Mouse (Mus musculus): ENCODE results near the gene Trim39. TPM values are rescaled to one million over a fixed set of nuclear protein-coding genes. Genes with fewer than 3 reads are reported as not detected.
"Not testable (repeated sequence)": the region's sequence is repeated elsewhere in the genome, so short reads cannot be mapped to it uniquely, and the experiment has no call there.

Gene Trim39
- polyA plus RNA-seq (2016; fragmentation: Nextera tagmentation; extraction: Ambion mirVana): 20.5 and 23.9 TPM in 2 replicates

DNA sequence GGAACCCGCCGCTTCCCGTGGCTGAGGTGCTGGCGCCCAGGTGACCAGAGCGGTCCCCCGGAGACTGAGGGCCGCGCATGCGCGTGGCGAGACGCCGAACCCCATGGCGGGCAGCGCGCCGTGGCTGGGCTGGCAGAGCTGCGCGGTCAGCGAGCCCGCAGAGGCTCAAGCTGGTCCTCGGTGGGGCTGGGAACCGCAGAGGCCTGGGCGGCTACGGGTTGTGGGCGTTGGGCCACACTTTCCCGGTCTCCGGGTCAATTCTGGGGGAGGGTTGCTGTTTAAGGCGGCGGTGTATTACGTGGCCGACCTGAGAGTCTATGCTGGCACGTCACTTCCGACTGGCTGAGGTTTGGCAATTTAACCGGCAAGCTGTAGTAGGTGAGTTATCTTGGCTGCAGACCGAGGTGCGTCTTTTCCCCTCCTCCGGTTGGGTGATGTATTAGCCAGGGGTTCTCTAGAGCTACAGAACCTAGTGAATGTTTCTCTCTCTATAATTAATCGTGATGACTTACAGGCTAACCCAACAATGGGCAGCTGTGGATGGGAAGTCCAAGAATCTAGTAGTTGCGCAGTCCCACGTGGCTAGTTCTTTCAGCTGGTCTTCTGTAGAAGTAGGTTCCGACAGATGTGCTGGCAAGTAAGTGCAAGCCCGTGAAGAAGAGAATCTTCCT, at the start of gene Trim39:
Gene Trim39, minus strand, starts transcription at position 662 of the 671 bp plus-strand sequence.
- no peaks in the 10 kb centered on the region for H3K9me3 ChIP-seq
- WGBS: 2% methylated on average over 43 of the region's 43 CpGs
- no peaks in the 10 kb centered on the region for H3K27me3 ChIP-seq (ENCODE audit: poor library complexity, severe bottlenecking)
- H3K36me3 ChIP-seq (replicated peaks): peaks cover 63% of the 10 kb centered on the region
- peak; percentile 83 for DNase-seq (ENCODE audit: extremely low spot score, low spot score)
- peak within 1 kb of the TSS; percentile 99 for H3K27ac ChIP-seq
- H3K4me1 ChIP-seq: peaks cover 32% of the 10 kb centered on the region
- peak within 1 kb of the TSS; percentile 85 for H3K4me3 ChIP-seq

GRCm38 (mm10) chr17:36315689-36316253, 43.7 kb upstream of the Trim39 start:
- 28% methylated on average over 5 of the region's 5 CpGs for WGBS
- H3K4me1 ChIP-seq: peaks cover 9% of the 10 kb centered on the region
- H3K27me3 ChIP-seq (ENCODE audit: poor library complexity, severe bottlenecking): 0 out of 2 replicates have a peak, but pooled peaks cover 9% of the 10 kb centered on the region
- H3K9me3 ChIP-seq: no peaks in the 10 kb centered on the region
- no peak for DNase-seq (ENCODE audit: extremely low spot score, low spot score)
- H3K4me3 ChIP-seq: peak overlapping the region; percentile 62
- peak overlapping the region; percentile 85 for H3K27ac ChIP-seq
- no peaks in the 10 kb centered on the region for H3K36me3 ChIP-seq (replicated peaks)

DNA sequence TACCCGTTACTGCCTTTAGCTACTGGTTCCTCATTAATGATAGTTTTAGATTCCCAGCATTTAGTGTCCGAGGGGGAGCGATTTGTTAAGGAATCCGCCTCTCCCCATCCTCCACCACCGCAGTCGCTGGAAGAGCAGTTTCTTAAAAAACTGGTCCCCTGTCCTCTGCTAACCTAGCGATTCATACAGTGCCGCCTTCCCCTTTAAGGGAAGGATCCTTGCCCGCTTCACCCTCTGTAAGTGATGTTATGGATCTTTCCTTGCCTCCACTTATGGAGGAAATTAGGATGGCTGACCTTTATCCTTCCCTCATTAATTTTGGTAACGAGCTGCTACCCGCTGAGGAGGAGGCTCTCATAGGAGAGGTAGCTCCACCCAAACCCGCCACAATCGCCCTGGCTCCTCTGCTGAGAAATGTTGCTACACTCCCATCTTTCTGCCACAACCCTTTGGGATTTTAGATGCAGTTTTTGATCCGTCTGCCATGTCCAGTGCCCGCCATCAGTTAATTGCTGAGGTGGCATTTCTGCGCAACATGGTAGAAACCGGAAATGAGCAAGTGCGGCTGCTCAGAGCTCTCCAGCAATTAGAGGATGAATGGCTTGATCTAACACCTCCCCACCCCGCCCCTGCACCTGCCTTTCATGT, 43.1 kb upstream of the Trim39 start:
- no peaks in the 10 kb centered on the region for H3K9me3 ChIP-seq
- H3K4me1 ChIP-seq: peaks cover 9% of the 10 kb centered on the region
- no peaks in the 10 kb centered on the region for H3K36me3 ChIP-seq (replicated peaks)
- peak overlapping the region; percentile 85 for H3K27ac ChIP-seq
- DNase-seq (ENCODE audit: extremely low spot score, low spot score): peak; percentile 65
- H3K27me3 ChIP-seq (ENCODE audit: poor library complexity, severe bottlenecking): 0 out of 2 replicates have a peak, but pooled peaks cover 9% of the 10 kb centered on the region
- WGBS: under 1% methylated on average over 19 of the region's 19 CpGs
- H3K4me3 ChIP-seq: peak overlapping the region; percentile 62

DNA sequence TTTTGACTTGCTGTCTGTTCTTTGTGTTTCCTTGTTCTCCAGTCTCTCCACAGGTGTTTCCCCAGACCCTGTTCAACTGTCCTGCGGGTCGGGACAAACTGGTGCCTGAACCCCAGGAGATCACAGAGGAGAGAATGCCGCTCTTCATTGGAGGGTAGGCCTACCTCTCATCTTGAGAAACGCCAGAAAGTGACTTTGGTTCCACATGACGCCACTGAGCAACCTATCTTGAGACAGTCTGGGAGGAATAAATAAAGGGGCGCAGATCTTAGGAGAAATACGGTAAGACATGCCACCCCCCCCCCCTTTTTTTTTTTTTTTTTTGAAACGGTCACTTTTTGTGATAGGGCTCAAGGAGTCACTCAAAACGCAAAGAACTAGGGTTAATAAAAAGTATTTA, 42.5 kb upstream of the Trim39 start:
- WGBS: 3% methylated on average over 9 of the region's 9 CpGs
- Histone ChIP-seq H3K4me3 (peak overlapping the region; percentile 62), H3K4me1 (peaks cover 9% of the 10 kb centered on the region), H3K36me3 (replicated peaks) (no peaks in the 10 kb centered on the region), H3K27me3 (ENCODE audit: poor library complexity, severe bottlenecking) (0 out of 2 replicates have a peak, but pooled peaks cover 9% of the 10 kb centered on the region), H3K27ac (peak overlapping the region; percentile 85), H3K9me3 (no peaks in the 10 kb centered on the region)
- peak; percentile 33 for DNase-seq (ENCODE audit: extremely low spot score, low spot score)

- H3K36me3 ChIP-seq (replicated peaks): no peaks in the 10 kb centered on the region
- no peaks in the 10 kb centered on the region for H3K27me3 ChIP-seq (ENCODE audit: poor library complexity, severe bottlenecking)
- no peak overlapping the region for H3K27ac ChIP-seq
- H3K4me3 ChIP-seq: no peak overlapping the region
- H3K4me1 ChIP-seq: no peaks in the 10 kb centered on the region
- DNase-seq (ENCODE audit: extremely low spot score, low spot score): no peak
- 36% methylated on average over 1 of the region's 1 CpGs for WGBS
- no peaks in the 10 kb centered on the region for H3K9me3 ChIP-seq
Observed at GRCm38 (mm10) chr17:36309293-36309692, 37.2 kb upstream of the Trim39 start.

DNA sequence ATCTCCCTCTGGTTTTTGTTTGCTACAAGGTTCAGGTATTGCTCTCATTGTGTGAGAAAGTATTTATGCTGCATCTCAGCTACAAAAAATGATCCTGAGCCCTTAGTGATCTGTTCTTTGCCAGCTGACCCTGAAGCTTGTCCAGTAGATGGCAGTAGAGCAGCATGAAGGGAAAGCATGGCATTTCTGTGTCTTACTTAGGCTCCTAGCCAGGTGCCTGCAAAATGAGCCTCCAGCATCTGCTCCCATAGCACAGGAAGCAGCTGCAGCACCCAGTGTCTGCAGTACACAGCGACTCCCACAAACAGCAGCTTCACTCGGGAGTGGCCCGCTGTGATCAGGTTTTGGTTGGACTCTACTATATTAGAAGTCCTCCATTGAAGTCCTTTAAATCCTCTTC, 36.8 kb upstream of the Trim39 start:
- 2% methylated on average over 3 of the region's 3 CpGs for WGBS
- not testable (repeated sequence) for H3K27ac ChIP-seq; H3K27me3 ChIP-seq (ENCODE audit: poor library complexity, severe bottlenecking); H3K36me3 ChIP-seq (replicated peaks); H3K4me3 ChIP-seq; H3K9me3 ChIP-seq; H3K4me1 ChIP-seq
- peak; percentile 54 for DNase-seq (ENCODE audit: extremely low spot score, low spot score)

GRCm38 (mm10) chr17:36286390-36286789, 14.3 kb upstream of the Trim39 start, which contains the start of gene H2-M10.2:
Gene H2-M10.2, minus strand, starts transcription at chr17:36286490.
- no peak within 1 kb of the TSS for H3K4me3 ChIP-seq
- WGBS: 96% methylated on average over 2 of the region's 2 CpGs
- DNase-seq (ENCODE audit: extremely low spot score, low spot score): no peak
- no peaks in the 10 kb centered on the region for H3K4me1 ChIP-seq
- peaks cover 11% of the 10 kb centered on the region; the same call in 1 of the 2 replicates for H3K9me3 ChIP-seq
- no peaks in the 10 kb centered on the region for H3K27me3 ChIP-seq (ENCODE audit: poor library complexity, severe bottlenecking)
- no peak within 1 kb of the TSS for H3K27ac ChIP-seq
- peaks cover 19% of the 10 kb centered on the region for H3K36me3 ChIP-seq (replicated peaks)

DNA sequence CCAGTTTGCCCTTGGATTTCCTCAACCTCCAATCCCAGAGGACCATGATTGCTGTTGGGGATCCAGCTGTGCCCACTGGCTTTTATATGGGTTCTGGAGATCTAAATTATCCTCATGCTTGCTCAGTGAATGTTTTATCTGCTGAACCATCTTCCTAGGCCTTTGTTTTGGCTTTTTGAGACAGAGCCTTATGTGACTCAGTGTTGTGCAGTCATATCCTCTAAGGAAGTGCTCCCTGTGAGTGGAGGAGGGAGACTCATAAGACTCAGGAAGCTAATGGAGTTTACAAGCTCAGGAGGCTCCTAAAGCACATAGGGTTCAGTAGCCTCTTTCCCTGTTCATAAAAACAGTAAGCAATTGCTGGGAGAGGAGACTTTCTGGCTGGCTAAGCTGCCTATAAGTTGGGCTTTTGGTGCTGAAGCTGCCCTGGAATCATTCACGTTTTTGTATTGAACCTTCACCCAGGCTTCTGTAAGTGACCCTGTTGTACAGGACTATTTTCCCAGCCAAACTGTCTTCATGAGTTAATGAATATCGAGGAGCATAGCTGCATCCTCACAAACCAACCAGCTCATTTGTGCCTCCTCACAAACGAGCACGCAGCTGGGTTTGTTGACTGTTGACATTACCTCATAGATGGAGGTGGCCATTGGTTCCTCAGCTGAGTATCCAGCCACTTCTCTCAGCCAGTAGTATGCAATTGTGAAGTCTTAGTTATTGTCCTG, 9.6 kb upstream of the Trim39 start:
- Histone ChIP-seq H3K4me3 (no peak overlapping the region), H3K4me1 (no peaks in the 10 kb centered on the region), H3K27ac (no peak overlapping the region), H3K27me3 (ENCODE audit: poor library complexity, severe bottlenecking) (no peaks in the 10 kb centered on the region), H3K36me3 (replicated peaks) (peaks cover 62% of the 10 kb centered on the region), H3K9me3 (peaks cover 12% of the 10 kb centered on the region; the same call in 1 of the 2 replicates)
- DNase-seq (ENCODE audit: extremely low spot score, low spot score): no peak
- 92% methylated on average over 4 of the region's 4 CpGs for WGBS

- H3K27ac ChIP-seq: no peak overlapping the region
- H3K4me3 ChIP-seq: no peak overlapping the region
- peaks cover 30% of the 10 kb centered on the region for H3K4me1 ChIP-seq
- H3K36me3 ChIP-seq (replicated peaks): peaks cover 69% of the 10 kb centered on the region
- no peaks in the 10 kb centered on the region for H3K9me3 ChIP-seq
- no peaks in the 10 kb centered on the region for H3K27me3 ChIP-seq (ENCODE audit: poor library complexity, severe bottlenecking)
- WGBS: 94% methylated on average over 4 of the region's 4 CpGs
- no peak for DNase-seq (ENCODE audit: extremely low spot score, low spot score)
Observed at GRCm38 (mm10) chr17:36274776-36275175, 2.7 kb upstream of the Trim39 start.

- WGBS: 93% methylated on average over 4 of the region's 4 CpGs
- H3K27ac ChIP-seq: no peak overlapping the region
- no peak for DNase-seq (ENCODE audit: extremely low spot score, low spot score)
- no peaks in the 10 kb centered on the region for H3K27me3 ChIP-seq (ENCODE audit: poor library complexity, severe bottlenecking)
- H3K4me3 ChIP-seq: no peak overlapping the region
- peaks cover 60% of the 10 kb centered on the region for H3K36me3 ChIP-seq (replicated peaks)
- H3K9me3 ChIP-seq: no peaks in the 10 kb centered on the region
- H3K4me1 ChIP-seq: peaks cover 32% of the 10 kb centered on the region
Observed at GRCm38 (mm10) chr17:36273796-36274195, 1.7 kb upstream of the Trim39 start.

DNA sequence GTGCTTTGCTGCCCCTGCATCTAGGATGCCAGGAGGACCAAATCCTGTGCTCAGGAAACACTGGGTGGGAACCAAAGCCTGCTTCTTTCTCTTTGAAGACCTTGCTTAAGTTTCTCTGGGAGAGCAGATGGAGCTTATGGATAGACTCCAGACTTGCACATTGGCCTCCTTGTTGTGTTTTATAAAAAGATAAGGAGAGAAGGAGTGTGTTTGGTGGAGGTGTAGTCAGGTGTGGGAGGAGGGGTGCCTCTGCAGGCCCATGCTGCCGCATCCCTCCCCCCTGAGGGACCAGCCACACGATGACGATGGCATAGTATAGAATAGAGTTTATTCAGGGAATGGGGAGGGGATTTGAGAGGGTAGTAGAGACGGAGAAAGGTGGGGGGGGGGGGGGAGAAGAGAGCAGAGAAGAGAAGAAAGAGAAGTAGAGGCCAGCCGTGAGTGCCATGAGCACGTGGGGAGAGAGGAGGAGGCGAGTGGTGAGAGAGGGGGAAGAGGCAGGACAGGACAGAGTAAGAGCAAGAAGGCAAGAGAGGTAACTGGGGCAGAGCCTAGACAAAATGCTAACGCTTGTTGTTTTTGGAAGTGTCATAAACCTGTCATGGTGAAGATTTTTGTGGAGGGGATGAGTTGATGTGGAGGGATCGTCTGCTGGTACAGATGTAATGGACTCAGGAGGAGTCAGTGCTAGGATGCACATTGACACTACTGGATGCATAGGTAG, 758 bp upstream of the Trim39 start:
- H3K9me3 ChIP-seq: no peaks in the 10 kb centered on the region
- DNase-seq (ENCODE audit: extremely low spot score, low spot score): no peak
- H3K36me3 ChIP-seq (replicated peaks): peaks cover 60% of the 10 kb centered on the region
- peak overlapping the region; percentile 85 for H3K4me3 ChIP-seq
- H3K27me3 ChIP-seq (ENCODE audit: poor library complexity, severe bottlenecking): no peaks in the 10 kb centered on the region
- H3K4me1 ChIP-seq: peaks cover 32% of the 10 kb centered on the region
- 86% methylated on average over 9 of the region's 9 CpGs for WGBS
- no peak overlapping the region for H3K27ac ChIP-seq

DNA sequence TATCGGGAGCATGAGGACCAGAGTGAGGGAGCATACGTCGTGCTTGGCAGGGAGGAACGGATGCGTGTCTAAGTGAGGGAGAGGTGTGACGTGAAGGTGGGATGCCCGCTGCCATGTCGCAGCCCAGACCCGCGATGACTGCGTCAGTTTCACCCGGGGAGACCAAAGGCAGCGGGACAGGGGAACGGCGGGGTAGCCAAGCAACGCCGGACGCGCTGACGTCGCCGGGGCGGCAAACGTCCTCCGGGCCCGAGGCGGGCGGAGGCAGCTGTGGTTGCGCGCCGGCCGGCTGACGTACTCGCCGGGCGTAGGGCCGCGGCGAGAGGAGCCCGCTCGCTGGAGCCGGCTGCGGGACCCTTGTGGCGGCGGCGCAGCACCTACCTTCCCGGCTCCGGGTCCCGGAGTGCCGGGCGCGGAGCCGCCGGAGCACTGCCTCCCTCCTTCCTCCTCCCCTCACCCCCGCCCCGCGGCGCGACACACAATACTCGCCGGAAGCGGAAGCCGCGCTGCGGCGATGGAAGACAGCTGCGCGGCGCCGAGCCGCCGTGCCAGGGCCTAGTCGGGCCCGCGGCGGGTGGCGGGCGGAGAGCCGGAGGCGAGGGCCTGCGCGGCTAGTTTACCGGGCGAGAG, 976 bp downstream of the Trim39 start:
- under 1% methylated on average over 76 of the region's 84 CpGs for WGBS
- Histone ChIP-seq H3K27me3 (ENCODE audit: poor library complexity, severe bottlenecking) (no peaks in the 10 kb centered on the region), H3K4me1 (peaks cover 32% of the 10 kb centered on the region), H3K4me3 (peak overlapping the region; percentile 85), H3K9me3 (no peaks in the 10 kb centered on the region), H3K27ac (peak overlapping the region; percentile 99), H3K36me3 (replicated peaks) (peaks cover 63% of the 10 kb centered on the region)
- DNase-seq (ENCODE audit: extremely low spot score, low spot score): peak; percentile 89
